Mouse (Mus musculus) thymus, adult 2 months (tissue): ENCODE results near the gene B3gat2. TPM values are rescaled to one million over a fixed set of nuclear protein-coding genes. Genes with fewer than 3 reads are reported as not detected.

Experiments used
- DNase-seq: peaks from one replicate; pipeline ENCODE4 v3.0.0; 2021
- H3K27ac ChIP-seq: fragments of 200-500 bp; 2 replicates; pipeline ENCODE4 v1.5.1; 2012; ENCODE audit warnings: low read length, control low read depth; ENCODE audit not compliant: control insufficient read depth, insufficient read depth
- H3K27me3 ChIP-seq: fragments of 200-500 bp; 2 replicates; pipeline ENCODE4 v1.6.1; 2012; ENCODE audit warnings: mild to moderate bottlenecking, low read length, moderate library complexity, mixed read lengths; ENCODE audit not compliant: control insufficient read depth, insufficient read depth
- H3K36me3 ChIP-seq: fragments of 200-500 bp; 2 replicates; pipeline ENCODE4 v1.6.1; 2012; ENCODE audit warnings: mild to moderate bottlenecking, low read length, moderate library complexity; ENCODE audit not compliant: control insufficient read depth, insufficient read depth
- H3K4me1 ChIP-seq: fragments of 200-500 bp; replicated peaks from 2 replicates; pipeline ENCODE4 v1.6.1; 2012; ENCODE audit warnings: low read length; ENCODE audit not compliant: control insufficient read depth, insufficient read depth
- H3K4me3 ChIP-seq: fragments of 200-500 bp; 2 replicates; pipeline ENCODE4 v1.5.1; 2012; ENCODE audit warnings: mild to moderate bottlenecking, low read length, control low read depth, moderate library complexity; ENCODE audit not compliant: control insufficient read depth, insufficient read depth
- CTCF ChIP-seq: fragments of 200-500 bp; IDR thresholded peaks from 2 replicates; pipeline ENCODE4 v1.5.1; 2012; ENCODE audit warnings: mild to moderate bottlenecking, control low read depth, low read length, moderate library complexity, borderline replicate concordance; ENCODE audit not compliant: control insufficient read depth, poor library complexity, insufficient read depth; ENCODE audit errors: extremely low read depth
- POLR2A ChIP-seq: fragments of 200-500 bp; IDR thresholded peaks from 2 replicates; pipeline ENCODE4 v1.6.1; 2012; ENCODE audit warnings: mild to moderate bottlenecking, low read length, control low read depth, moderate library complexity; ENCODE audit not compliant: control insufficient read depth, poor library complexity, insufficient read depth; ENCODE audit errors: extremely low read depth
- WGBS: fragments of 180-500 bp; shearing (Covaris S2); methylation state at CpG from one replicate; pipeline ENCODE4 v1.1.7; 2018; 5-methylcytosine and 5-hydroxymethylcytosine counted together
- polyA plus RNA-seq: library from polyadenylated mRNA; depleted of rRNA; stranded (reverse); fragments of >200 nt; gene quantifications from 2 replicates; pipeline ENCODE4 v1.2.3, GENCODE M21; 2012

B3gat2 gene
- polyA plus RNA-seq, 1 experiment, result 0.19 TPM

- no peak for DNase-seq
- TF ChIP-seq POLR2A (no peak), CTCF (no peak)
- 79% methylated on average over 2 of the region's 2 CpGs for WGBS
- Histone ChIP-seq H3K27me3 (no peaks in the 10 kb centered on the region), H3K4me1 (no peaks in the 10 kb centered on the region), H3K27ac (no peak overlapping the region), H3K4me3 (no peak overlapping the region), H3K36me3 (no peaks in the 10 kb centered on the region)
Observed at GRCm38 (mm10) chr1:23753091-23753490, 8.5 kb upstream of the B3gat2 start.

- WGBS, result 92% methylated on average over 6 of the region's 6 CpGs
- Histone ChIP-seq H3K4me3 (no peak overlapping the region), H3K27ac (no peak overlapping the region), H3K27me3 (no peaks in the 10 kb centered on the region), H3K36me3 (no peaks in the 10 kb centered on the region), H3K4me1 (no peaks in the 10 kb centered on the region)
- no peak for DNase-seq
- TF ChIP-seq CTCF (no peak), POLR2A (no peak)
Observed at GRCm38 (mm10) chr1:23753591-23753990, 8.0 kb upstream of the B3gat2 start.

GRCm38 (mm10) chr1:23754340-23754739 is 7.2 kb upstream of the B3gat2 start:
- TF ChIP-seq POLR2A, result no peak
- no peak for TF ChIP-seq CTCF
- Histone ChIP-seq H3K36me3 (no peaks in the 10 kb centered on the region), H3K27me3 (no peaks in the 10 kb centered on the region), H3K4me3 (no peak overlapping the region), H3K4me1 (no peaks in the 10 kb centered on the region), H3K27ac (no peak overlapping the region)
- DNase-seq, result no peak
- WGBS, result 83% methylated on average over 1 of the region's 1 CpGs

GRCm38 (mm10) chr1:23754967-23755366 is 6.6 kb upstream of the B3gat2 start:
- DNase-seq, result no peak
- H3K36me3 ChIP-seq, result no peaks in the 10 kb centered on the region
- no peaks in the 10 kb centered on the region for H3K27me3 ChIP-seq
- H3K4me3 ChIP-seq, result no peak overlapping the region
- no peaks in the 10 kb centered on the region for H3K4me1 ChIP-seq
- H3K27ac ChIP-seq, result no peak overlapping the region
- 96% methylated on average over 1 of the region's 1 CpGs for WGBS
- TF ChIP-seq CTCF (no peak), POLR2A (no peak)

- 2% methylated on average over 45 of the region's 45 CpGs for WGBS
- Histone ChIP-seq H3K36me3 (no peaks in the 10 kb centered on the region), H3K4me1 (no peaks in the 10 kb centered on the region), H3K27ac (no peak overlapping the region), H3K27me3 (peaks cover 7% of the 10 kb centered on the region), H3K4me3 (no peak overlapping the region)
- DNase-seq, result peak; percentile 1
- no peak for TF ChIP-seq CTCF
Observed at GRCm38 (mm10) chr1:23762136-23762687, 659 bp downstream of the B3gat2 start.

GRCm38 (mm10) chr1:23762782-23763630 is 1.5 kb downstream of the B3gat2 start:
- no peak for TF ChIP-seq POLR2A
- peak; percentile 78; the same call in 1 of the 2 replicates for TF ChIP-seq CTCF
- H3K4me3 ChIP-seq, result no peak overlapping the region
- H3K27me3 ChIP-seq, result peaks cover 7% of the 10 kb centered on the region
- no peak overlapping the region for H3K27ac ChIP-seq
- 4% methylated on average over 65 of the region's 65 CpGs for WGBS
- H3K36me3 ChIP-seq, result no peaks in the 10 kb centered on the region
- DNase-seq, result peak; percentile 70
- no peaks in the 10 kb centered on the region for H3K4me1 ChIP-seq
